Mouse (Mus musculus) embryo, embryonic 10 days (tissue): ENCODE data around the gene Gm17190.
"Not testable (repeated sequence)": the region's sequence is repeated elsewhere in the genome, so short reads cannot be mapped to it uniquely, and the experiment has no call there.

ENCODE experiments used
- DNase-seq: peaks from one replicate; pipeline ENCODE4 v3.0.0-alpha.2; 2015; ENCODE audit warnings: low spot score

Gene Gm17190

GRCm38 (mm10) chr13:96081754-96082153 lies at the start of gene Gm17190:
TSS of gene Gm17190 (plus strand) at chr13:96082054.
- DNase-seq, result not testable (repeated sequence)

GRCm38 (mm10) chr13:96039536-96039935 lies 42.3 kb upstream of the Gm17190 start:
- no peak for DNase-seq

GRCm38 (mm10) chr13:96040275-96041042 lies 41.4 kb upstream of the Gm17190 start:
- DNase-seq, result no peak

GRCm38 (mm10) chr13:96045396-96045795 lies 36.5 kb upstream of the Gm17190 start:
- no peak for DNase-seq

- DNase-seq, result no peak
Measured at GRCm38 (mm10) chr13:96052755-96053154, 29.1 kb upstream of the Gm17190 start.

GRCm38 (mm10) chr13:96073555-96073954 lies 8.3 kb upstream of the Gm17190 start:
- no peak for DNase-seq

- not testable (repeated sequence) for DNase-seq
Measured at GRCm38 (mm10) chr13:96081276-96081675, 578 bp upstream of the Gm17190 start, which contains the start of gene Gm20075. TSS of gene Gm20075 (minus strand) at chr13:96081376.

DNA sequence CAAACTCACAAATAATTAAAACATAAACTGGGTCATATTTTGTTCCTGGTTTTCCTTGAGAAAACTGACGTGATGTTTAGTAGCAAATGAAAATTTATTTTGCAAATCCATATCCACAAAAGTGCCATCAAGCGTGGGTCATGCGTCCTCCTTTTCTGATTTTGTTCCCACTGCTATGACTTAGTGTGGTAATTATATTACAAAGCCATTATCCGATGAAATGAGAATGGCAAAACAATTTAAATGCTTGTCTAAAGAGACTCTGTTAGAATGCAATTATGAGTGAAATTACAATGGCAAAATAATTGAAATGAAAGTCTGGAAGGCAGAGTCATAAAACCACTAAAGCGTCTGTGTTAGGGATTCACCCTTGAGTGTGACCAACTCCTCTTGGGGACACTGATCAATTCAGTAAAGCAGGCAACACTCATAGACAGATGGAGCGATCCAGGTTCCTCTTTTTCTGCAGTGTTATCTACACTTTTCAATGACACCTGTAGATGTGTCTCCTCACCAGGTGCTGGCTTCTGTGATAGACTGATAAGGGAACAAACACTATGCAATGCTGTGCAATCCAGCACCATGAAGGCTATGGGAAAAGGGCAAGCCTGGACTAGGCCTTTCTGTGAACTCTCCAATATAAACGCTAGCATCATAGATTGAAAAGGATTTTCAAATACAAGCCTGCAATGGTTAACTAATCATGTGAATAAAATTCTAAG lies 3.9 kb downstream of the Gm17190 start:
- DNase-seq, result no peak

DNA sequence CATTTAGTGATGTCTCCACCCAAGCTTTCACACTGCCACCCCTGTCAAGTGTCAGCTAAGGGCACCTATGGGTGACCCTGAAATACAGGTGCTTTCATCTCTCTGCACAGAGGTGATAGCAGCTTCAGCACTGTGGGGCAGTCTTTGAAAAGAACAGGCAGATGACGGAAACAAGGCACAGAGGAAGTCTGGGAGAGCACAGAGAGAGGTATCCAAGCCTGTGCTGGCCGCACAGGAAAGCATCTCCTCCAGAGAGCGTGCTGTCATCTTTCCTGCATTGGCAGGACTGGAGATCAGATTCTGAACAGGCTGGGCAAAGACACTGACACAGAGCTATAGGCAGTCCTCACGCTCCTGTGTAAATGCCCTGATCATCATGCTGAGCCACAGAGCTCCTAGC lies 9.1 kb downstream of the Gm17190 start:
- no peak for DNase-seq

- DNase-seq, result no peak
Measured at GRCm38 (mm10) chr13:96106367-96106766, 24.5 kb downstream of the Gm17190 start.

DNA sequence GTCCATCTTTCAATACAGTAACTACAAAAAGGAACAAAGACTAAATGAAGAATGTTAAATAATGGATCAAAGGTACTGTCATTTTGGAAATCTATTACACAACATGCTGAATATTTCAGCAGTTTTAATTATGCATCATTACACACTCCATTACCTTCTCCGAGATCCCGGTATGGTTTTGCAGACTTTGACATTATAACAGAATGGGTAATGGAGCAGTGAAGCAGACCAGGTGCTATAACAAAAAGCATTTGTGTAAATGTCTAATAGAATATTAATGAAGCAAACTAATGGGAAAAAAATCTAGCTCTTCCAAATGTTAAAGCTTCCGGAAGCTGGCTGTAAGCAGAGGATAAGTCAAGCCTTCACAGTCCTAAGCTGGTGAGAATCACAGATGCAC lies 28.9 kb downstream of the Gm17190 start:
- no peak for DNase-seq

GRCm38 (mm10) chr13:96112711-96113110 lies 30.9 kb downstream of the Gm17190 start:
- DNase-seq, result no peak

DNA sequence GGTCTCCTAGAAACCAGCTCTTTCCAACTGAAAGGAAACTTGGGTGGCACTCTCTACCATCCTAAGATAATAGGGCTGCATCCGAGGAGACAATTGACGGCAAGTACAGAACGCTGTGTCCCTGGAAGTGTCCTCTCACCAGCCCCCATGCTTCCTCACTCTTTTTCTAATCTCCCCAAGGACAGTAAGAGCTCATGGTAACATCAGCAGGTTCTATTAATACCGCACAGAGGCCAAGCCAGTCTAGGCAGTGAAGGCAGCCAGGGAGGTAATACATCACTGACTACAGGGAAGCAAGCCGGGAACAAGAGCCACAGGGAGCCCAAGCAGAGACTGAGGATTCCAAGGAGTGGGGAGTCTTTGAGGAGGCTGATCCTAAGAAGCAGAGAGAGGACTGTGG lies 43.2 kb downstream of the Gm17190 start:
- no peak for DNase-seq

DNA sequence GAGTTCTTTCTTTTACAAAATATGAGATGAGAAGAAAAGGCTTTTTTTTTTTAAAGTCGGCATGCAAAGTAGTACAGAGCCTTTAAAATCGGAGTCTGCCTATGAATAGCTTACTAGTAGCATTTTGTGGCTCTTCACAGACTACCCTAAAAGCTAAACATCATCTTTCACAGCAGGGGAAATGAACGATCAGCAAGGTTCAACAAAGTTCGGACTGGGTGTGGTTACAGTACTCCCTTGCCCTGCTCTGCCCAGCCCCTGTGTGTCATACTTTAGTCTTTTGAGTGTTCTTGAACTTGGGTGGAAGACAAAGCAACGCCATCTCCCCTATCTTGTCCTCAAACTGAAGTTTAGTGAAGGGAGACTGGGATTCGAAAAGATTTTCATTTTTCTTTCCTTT lies 44.8 kb downstream of the Gm17190 start:
- no peak for DNase-seq

DNA sequence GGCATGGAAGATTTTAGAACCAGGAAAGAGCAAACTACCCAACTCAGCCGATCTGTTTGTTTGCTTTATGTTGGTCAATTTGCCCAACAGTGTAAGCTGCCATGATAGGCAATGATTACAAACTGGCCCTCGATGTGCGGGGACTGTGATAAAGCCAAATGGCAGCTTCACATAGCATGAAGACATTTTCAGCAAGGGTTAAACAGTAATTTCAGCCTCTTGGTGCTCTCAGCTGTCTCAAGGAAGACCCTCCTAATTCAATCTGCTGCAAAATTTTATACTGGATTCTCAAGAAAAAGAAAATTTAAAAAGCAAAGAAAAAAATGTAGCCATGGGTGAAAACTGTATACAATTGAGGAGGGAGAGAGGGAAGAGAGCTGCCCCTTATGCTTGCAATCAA lies 47.2 kb downstream of the Gm17190 start:
- no peak for DNase-seq

- DNase-seq, result peak; percentile 73
Measured at GRCm38 (mm10) chr13:96131050-96131449, 49.2 kb downstream of the Gm17190 start.

GRCm38 (mm10) chr13:96131911-96132310 lies 50.1 kb downstream of the Gm17190 start:
- no peak for DNase-seq

- DNase-seq, result peak; percentile 86
Measured at GRCm38 (mm10) chr13:96132401-96132816, 50.6 kb downstream of the Gm17190 start, which contains the start of gene Sv2c. TSS of gene Sv2c (minus strand) at chr13:96132577.
